Mouse (Mus musculus): ENCODE measurements around the gene Rnf44. TPM values are rescaled to one million over a fixed set of nuclear protein-coding genes. Genes with fewer than 3 reads are reported as not detected.

Rnf44 gene
- polyA plus RNA-seq, 2 experiments = 25.3 to 26.5 TPM

DNA sequence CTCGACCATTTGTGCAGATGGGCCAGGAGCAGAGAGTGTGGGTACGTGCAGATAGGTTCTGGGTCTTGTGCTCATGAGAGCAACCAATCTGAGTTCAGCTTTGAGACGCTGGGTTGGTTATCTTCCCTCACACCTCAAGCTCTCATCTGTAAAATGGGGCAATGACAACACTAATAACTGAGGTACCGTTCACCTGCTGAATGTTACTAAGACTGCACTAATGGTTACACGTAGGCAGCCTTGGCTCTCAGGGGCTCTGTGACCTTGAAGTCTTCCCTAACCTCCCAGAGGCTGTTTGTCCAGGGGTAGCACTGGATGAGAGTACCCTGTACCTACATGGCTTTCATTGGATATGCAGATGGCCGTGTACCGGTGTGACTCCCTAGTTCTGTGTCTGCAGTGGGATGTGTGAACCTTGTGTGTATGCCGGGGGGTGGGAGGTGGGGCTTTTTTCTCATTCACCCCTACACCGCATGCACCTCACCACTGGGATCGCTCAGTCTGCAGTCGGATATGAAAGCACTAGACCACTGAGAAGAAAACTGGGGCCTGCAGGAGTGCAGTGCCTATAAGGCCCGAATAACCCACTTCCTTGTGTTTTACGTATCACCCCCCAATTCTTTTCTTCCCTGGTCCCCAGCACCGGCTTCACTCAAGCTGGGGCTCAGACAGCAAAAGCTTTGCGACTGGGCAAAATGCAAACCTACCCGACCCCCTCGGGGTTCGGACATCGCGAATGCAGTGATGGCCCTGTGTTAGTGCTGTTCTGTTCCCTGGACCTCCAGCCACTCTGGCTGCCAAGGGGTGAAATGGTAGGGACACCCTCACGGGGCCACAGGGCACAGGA, 773 bp downstream of the Rnf44 start:
- peak overlapping the region; percentile 98 for H3K9ac ChIP-seq (replicated peaks)
- peak overlapping the region; percentile 90 for H3K27ac ChIP-seq
- DNase-seq (ENCODE audit: low read depth in 3 of 3, low spot score in 3 of 3) = peak in 1 of 3 experiments; percentile 24
- no peak for ATAC-seq (ENCODE audit: insufficient read depth)
- 0 out of 2 replicates have a peak, but pooled peaks have one; percentile 6 for TF ChIP-seq CTCF (IDR thresholded peaks at IDR 0.05; ENCODE audit: low read depth)
- TF ChIP-seq EP300 (IDR thresholded peaks at IDR 0.05; ENCODE audit: low read depth) = no peak
- WGBS (ENCODE audit: insufficient replicate concordance) = 4% methylated on average over 21 of the region's 21 CpGs
- no peaks in the 10 kb centered on the region for H3K36me3 ChIP-seq (replicated peaks; ENCODE audit: control insufficient read depth, insufficient read depth, low read depth)
- peak overlapping the region; percentile 82 to 97 for H3K4me3 ChIP-seq (ENCODE audit: insufficient read depth in 1 of 2, low read depth in 2 of 2, low read length in 2 of 2)
- no peaks in the 10 kb centered on the region for H3K27me3 ChIP-seq (ENCODE audit: control insufficient read depth, insufficient read depth, low read length)
- no peaks in the 10 kb centered on the region for H3K9me3 ChIP-seq (ENCODE audit: control insufficient read depth, low read length)
- H3K4me2 ChIP-seq (ENCODE audit: low read depth) = peak overlapping the region; percentile 91
- peaks cover 20 to 24% of the 10 kb centered on the region in 2 experiments for H3K4me1 ChIP-seq (replicated peaks; ENCODE audit: control insufficient read depth in 2 of 2, insufficient read depth in 2 of 2, low read length in 1 of 2)

DNA sequence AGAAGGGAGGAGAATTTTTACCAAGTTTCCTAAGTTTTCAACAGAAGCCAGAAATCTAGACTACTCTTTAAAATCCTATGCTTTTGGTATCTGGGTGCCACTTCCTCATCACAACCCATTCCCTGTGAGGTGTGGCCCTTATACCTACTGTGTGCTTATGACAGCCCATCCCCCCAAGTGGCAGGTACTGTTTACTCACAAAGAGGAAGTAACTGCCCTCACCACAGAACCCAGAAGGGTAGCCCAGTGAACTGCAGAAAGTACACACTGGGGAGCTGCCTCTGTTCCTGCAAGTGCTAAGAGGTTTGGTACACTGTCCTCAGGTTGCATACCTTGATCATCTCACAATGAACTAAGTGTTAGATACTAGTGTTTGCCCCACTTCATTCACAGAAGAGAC, 2.0 kb downstream of the Rnf44 start:
- Histone ChIP-seq H3K4me3 (ENCODE audit: insufficient read depth in 1 of 2, low read depth in 2 of 2, low read length in 2 of 2) (peak overlapping the region in 1 of 2 experiments; percentile 97; a peak in 2 of 4 replicates), H3K9ac (replicated peaks) (peak overlapping the region; percentile 98), H3K36me3 (replicated peaks; ENCODE audit: control insufficient read depth, insufficient read depth, low read depth) (no peaks in the 10 kb centered on the region), H3K27ac (peak overlapping the region; percentile 90), H3K4me2 (ENCODE audit: low read depth) (peak overlapping the region; percentile 91), H3K9me3 (ENCODE audit: control insufficient read depth, low read length) (no peaks in the 10 kb centered on the region), H3K4me1 (replicated peaks; ENCODE audit: control insufficient read depth in 2 of 2, insufficient read depth in 2 of 2, low read length in 1 of 2) (peaks cover 20 to 24% of the 10 kb centered on the region in 2 experiments), H3K27me3 (ENCODE audit: control insufficient read depth, insufficient read depth, low read length) (no peaks in the 10 kb centered on the region)
- TF ChIP-seq CTCF (IDR thresholded peaks at IDR 0.05; ENCODE audit: low read depth) (no peak), EP300 (IDR thresholded peaks at IDR 0.05; ENCODE audit: low read depth) (no peak)
- DNase-seq (ENCODE audit: low read depth in 3 of 3, low spot score in 3 of 3) (no peak), ATAC-seq (ENCODE audit: insufficient read depth) (no peak)

DNA sequence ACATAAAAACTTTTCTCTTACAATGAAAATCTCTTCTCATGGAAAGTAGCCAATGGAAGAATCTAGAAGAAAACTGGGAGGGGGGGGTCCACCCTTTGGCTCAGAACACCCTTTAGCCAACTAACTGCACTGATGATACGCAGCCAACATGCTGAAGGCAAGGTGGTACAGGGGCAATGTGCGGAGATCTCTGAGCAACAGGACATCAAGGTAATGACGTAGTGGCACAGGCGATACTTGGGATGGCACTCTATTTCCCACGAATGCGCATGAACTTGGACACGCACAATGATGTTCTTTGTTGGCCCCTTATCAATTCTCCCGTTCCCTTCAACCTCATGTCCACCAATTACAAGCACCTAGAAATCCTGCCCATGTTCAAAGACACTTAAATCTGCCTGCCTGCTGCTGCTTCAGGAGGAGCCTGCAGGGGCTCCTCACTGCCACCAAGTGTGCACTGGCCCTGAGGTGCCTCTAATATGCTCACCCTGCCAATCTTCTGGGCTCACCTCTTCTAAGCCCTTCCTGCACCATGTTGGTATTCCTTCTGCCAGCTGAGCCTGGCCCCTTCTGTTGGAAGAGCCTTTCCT, 3.5 kb downstream of the Rnf44 start:
- H3K27ac ChIP-seq = no peak overlapping the region
- no peak overlapping the region for H3K4me2 ChIP-seq (ENCODE audit: low read depth)
- H3K27me3 ChIP-seq (ENCODE audit: control insufficient read depth, insufficient read depth, low read length) = no peaks in the 10 kb centered on the region
- no peak for ATAC-seq (ENCODE audit: insufficient read depth)
- no peaks in the 10 kb centered on the region for H3K9me3 ChIP-seq (ENCODE audit: control insufficient read depth, low read length)
- no peak overlapping the region for H3K9ac ChIP-seq (replicated peaks)
- no peak for DNase-seq (ENCODE audit: low read depth in 3 of 3, low spot score in 3 of 3)
- no peak overlapping the region for H3K4me3 ChIP-seq (ENCODE audit: insufficient read depth in 1 of 2, low read depth in 2 of 2, low read length in 2 of 2)
- no peak for TF ChIP-seq CTCF (IDR thresholded peaks at IDR 0.05; ENCODE audit: low read depth)
- no peak for TF ChIP-seq EP300 (IDR thresholded peaks at IDR 0.05; ENCODE audit: low read depth)
- peaks cover 34 to 38% of the 10 kb centered on the region in 2 experiments for H3K4me1 ChIP-seq (replicated peaks; ENCODE audit: control insufficient read depth in 2 of 2, insufficient read depth in 2 of 2, low read length in 1 of 2)
- H3K36me3 ChIP-seq (replicated peaks; ENCODE audit: control insufficient read depth, insufficient read depth, low read depth) = no peaks in the 10 kb centered on the region
- WGBS (ENCODE audit: insufficient replicate concordance) = 81% methylated on average over 8 of the region's 8 CpGs

GRCm38 (mm10) chr13:54687575-54688424, 5.9 kb downstream of the Rnf44 start:
- under 1% methylated on average over 76 of the region's 82 CpGs for WGBS (ENCODE audit: insufficient replicate concordance)

More at GRCm38 (mm10) chr13:54687575-54688424, 5.9 kb downstream of the Rnf44 start:
- TF ChIP-seq EP300 (IDR thresholded peaks at IDR 0.05; ENCODE audit: low read depth) (no peak), CTCF (IDR thresholded peaks at IDR 0.05; ENCODE audit: low read depth) (no peak)
- ATAC-seq (ENCODE audit: insufficient read depth) (peak; percentile 83), DNase-seq (ENCODE audit: low read depth in 3 of 3, low spot score in 3 of 3) (peak; percentile 89 to 92 (median 90))
- H3K27me3 ChIP-seq (ENCODE audit: control insufficient read depth, insufficient read depth, low read length) = no peaks in the 10 kb centered on the region
- peak overlapping the region; percentile 83 for H3K27ac ChIP-seq
- peaks cover 37 to 38% of the 10 kb centered on the region in 2 experiments for H3K4me1 ChIP-seq (replicated peaks; ENCODE audit: control insufficient read depth in 2 of 2, insufficient read depth in 2 of 2, low read length in 1 of 2)
- peaks cover 12% of the 10 kb centered on the region for H3K36me3 ChIP-seq (replicated peaks; ENCODE audit: control insufficient read depth, insufficient read depth, low read depth)
- peak overlapping the region; percentile 71 to 92 for H3K4me3 ChIP-seq (ENCODE audit: insufficient read depth in 1 of 2, low read depth in 2 of 2, low read length in 2 of 2)
- H3K9ac ChIP-seq (replicated peaks) = peak overlapping the region; percentile 82
- H3K4me2 ChIP-seq (ENCODE audit: low read depth) = peak overlapping the region; percentile 99
- H3K9me3 ChIP-seq (ENCODE audit: control insufficient read depth, low read length) = no peaks in the 10 kb centered on the region
